ENCODE assay signal across 10 mouse cellular contexts in genomic region chr19:45208438-45209060, GRCm38 (mm10). TPM values are rescaled to one million over a fixed set of nuclear protein-coding genes. Genes with fewer than 3 reads are reported as not detected.
DNase-seq lines count a peak whose midpoint lies in the region; ATAC-seq and TF ChIP-seq lines count a peak whose summit lies in the region.
"Had no signal": no experiment of that assay in that cellular context is flagged by ENCODE, and none has a peak within 500 bp of the region (broad histone marks: within the 10 kb centered on the region; RNA-seq: fewer than 3 reads in every experiment).

No protein-coding gene starts in this region.

- DNase-seq in heart, adult 8-10 months (ENCODE audit: low spot score), result no peak
- no peak for DNase-seq in adrenal gland, postnatal 4 days (ENCODE audit: low spot score in 2 of 2)
- no peak for DNase-seq in frontal cortex, adult 2 months (ENCODE audit: extremely low spot score in 1 of 2, low spot score in 1 of 2)
- DNase-seq: cerebellum, adult 9-10 months; thymus, adult 2 months had no signal

- peak overlapping the region; percentile 47 for H3K4me3 ChIP-seq in heart, embryonic 13.5 days
- peak overlapping the region; percentile 41 for H3K4me3 ChIP-seq in bone marrow, adult 2 months (replicated peaks; ENCODE audit: control insufficient read depth, low read depth, low read length)
- H3K4me3 ChIP-seq in hindbrain, embryonic 13.5 days, result no peak overlapping the region; the same call in 1 of the 2 replicates
- H3K4me3 ChIP-seq in midbrain, embryonic 13.5 days (replicated peaks), result no peak overlapping the region

- TF ChIP-seq CTCF in bone marrow, adult 2 months (IDR thresholded peaks at IDR 0.05; ENCODE audit: control insufficient read depth, insufficient read depth, low read length), result no peak

- no peak for TF ChIP-seq POLR2A in bone marrow, adult 2 months (IDR thresholded peaks at IDR 0.05; ENCODE audit: borderline replicate concordance, control insufficient read depth, low read depth, low read length)

- H3K27ac ChIP-seq in heart, embryonic 13.5 days (replicated peaks), result peak overlapping the region; percentile 77
- H3K27ac ChIP-seq in bone marrow, adult 2 months (ENCODE audit: control insufficient read depth, insufficient read depth, low read depth, low read length, poor library complexity), result peak overlapping the region; percentile 12; the same call in 1 of the 2 replicates
- H3K27ac ChIP-seq in hindbrain, embryonic 13.5 days, result no peak overlapping the region
- no peak overlapping the region for H3K27ac ChIP-seq in midbrain, embryonic 13.5 days

- 10% methylated on average over 22 of the region's 22 CpGs for WGBS in heart, embryonic 13.5 days
- 31% methylated on average over 22 of the region's 22 CpGs for WGBS in bone marrow, adult 2 months
- 21% methylated on average over 22 of the region's 22 CpGs for WGBS in hindbrain, embryonic 13.5 days
- WGBS in midbrain, embryonic 13.5 days, result 22% methylated on average over 22 of the region's 22 CpGs

- peak overlapping the region; percentile 53 for H3K9ac ChIP-seq in heart, embryonic 13.5 days
- H3K9ac ChIP-seq in hindbrain, embryonic 13.5 days, result no peak overlapping the region
- H3K9ac ChIP-seq in midbrain, embryonic 13.5 days (replicated peaks), result no peak overlapping the region

- peaks cover 24% of the 10 kb centered on the region for H3K27me3 ChIP-seq in heart, embryonic 13.5 days (replicated peaks)
- H3K27me3 ChIP-seq in hindbrain, embryonic 13.5 days, result peaks cover 51% of the 10 kb centered on the region
- H3K27me3 ChIP-seq in midbrain, embryonic 13.5 days, result peaks cover 32% of the 10 kb centered on the region

- H3K36me3 ChIP-seq in heart, embryonic 13.5 days, result no peaks in the 10 kb centered on the region
- no peaks in the 10 kb centered on the region for H3K36me3 ChIP-seq in hindbrain, embryonic 13.5 days
- H3K36me3 ChIP-seq in midbrain, embryonic 13.5 days, result no peaks in the 10 kb centered on the region

- H3K4me1 ChIP-seq in heart, embryonic 13.5 days, result peaks cover 14% of the 10 kb centered on the region
- H3K4me1 ChIP-seq in bone marrow, adult 2 months (ENCODE audit: control insufficient read depth, insufficient read depth, low read length), result peaks cover 3% of the 10 kb centered on the region
- H3K4me1 ChIP-seq in hindbrain, embryonic 13.5 days (replicated peaks), result 0 out of 2 replicates have a peak, but pooled peaks cover 3% of the 10 kb centered on the region
- no peaks in the 10 kb centered on the region for H3K4me1 ChIP-seq in midbrain, embryonic 13.5 days (replicated peaks)

- no peaks in the 10 kb centered on the region for H3K9me3 ChIP-seq in heart, embryonic 13.5 days
- no peaks in the 10 kb centered on the region for H3K9me3 ChIP-seq in hindbrain, embryonic 13.5 days
- no peaks in the 10 kb centered on the region for H3K9me3 ChIP-seq in midbrain, embryonic 13.5 days

- H3K4me2 ChIP-seq in heart, embryonic 13.5 days, result peak overlapping the region; percentile 71
- H3K4me2 ChIP-seq in hindbrain, embryonic 13.5 days, result peak overlapping the region; percentile 23; the same call in 1 of the 2 replicates
- peak overlapping the region; percentile 17; the same call in 1 of the 2 replicates for H3K4me2 ChIP-seq in midbrain, embryonic 13.5 days (replicated peaks)

- no peak; the same call in 1 of the 2 replicates for ATAC-seq in heart, embryonic 13.5 days (ENCODE audit: extremely low read depth, insufficient number of reproducible peaks, low FRiP score, low TSS enrichment)
- ATAC-seq in hindbrain, embryonic 13.5 days (ENCODE audit: low FRiP score), result no peak
- no peak for ATAC-seq in midbrain, embryonic 13.5 days
- ATAC-seq in CD4-positive, CD25-positive, alpha-beta regulatory T cell, adult 4 months, result no peak

RNA-seq across cellular contexts. Expression of gene Lbx1, which starts 27.1 kb away (rescaled TPM):
- polyA plus RNA-seq in heart, embryonic 13.5 days (2015; fragmentation: Nextera tagmentation; extraction: Ambion mirVana), result not detected in 2 replicates
- total RNA-seq in heart, adult 8-10 months (2022), result under 1 TPM in 1 of 4 experiments, not detected in 3; 0.17 TPM
- polyA plus RNA-seq in bone marrow, adult 2 months (2011; ENCODE audit: insufficient read depth, insufficient read length, low replicate concordance, missing spikeins), result not detected in 2 replicates
- 9.5 and 11.8 TPM in 2 replicates for polyA plus RNA-seq in hindbrain, embryonic 13.5 days (2015; fragmentation: Nextera tagmentation; extraction: Ambion mirVana)
- polyA plus RNA-seq in midbrain, embryonic 13.5 days (2015; fragmentation: Nextera tagmentation; extraction: Ambion mirVana), result 0.13 TPM in 2 replicates
- polyA plus RNA-seq in CD4-positive, CD25-positive, alpha-beta regulatory T cell, adult 4 months (2017; shearing (Covaris generic)), result not detected
- total RNA-seq in adrenal gland, postnatal 4 days (2021), result under 1 TPM; 0.11 to 0.22 TPM
- not detected in 2 replicates for polyA plus RNA-seq in frontal cortex, adult 2 months (2012; rRNA removed)
- polyA plus RNA-seq: thymus, adult 2 months had no signal

RNA-seq across cellular contexts. Expression of gene Tlx1, which starts 58.1 kb away (rescaled TPM):
- 0.11 and 0.23 TPM in 2 replicates for polyA plus RNA-seq in heart, embryonic 13.5 days (2015; fragmentation: Nextera tagmentation; extraction: Ambion mirVana)
- total RNA-seq in heart, adult 8-10 months (2022), result under 1 TPM in 2 of 4 experiments, not detected in 2; 0.11 to 0.14 TPM
- not detected in 2 replicates for polyA plus RNA-seq in bone marrow, adult 2 months (2011; ENCODE audit: insufficient read depth, insufficient read length, low replicate concordance, missing spikeins)
- 3.0 and 5.1 TPM in 2 replicates for polyA plus RNA-seq in hindbrain, embryonic 13.5 days (2015; fragmentation: Nextera tagmentation; extraction: Ambion mirVana)
- 0.07 TPM in 1 of 2 replicates, not detected in the other for polyA plus RNA-seq in midbrain, embryonic 13.5 days (2015; fragmentation: Nextera tagmentation; extraction: Ambion mirVana)
- not detected for polyA plus RNA-seq in CD4-positive, CD25-positive, alpha-beta regulatory T cell, adult 4 months (2017; shearing (Covaris generic))
- total RNA-seq in adrenal gland, postnatal 4 days (2021), result not detected
- not detected in 2 replicates for polyA plus RNA-seq in frontal cortex, adult 2 months (2012; rRNA removed)

Comparison
In these comparisons a context has a peak if more than half of its experiments do, and no peak if none do; other contexts are left out.
1. H3K27ac ChIP-seq: peak in heart, embryonic 13.5 days (single experiment) and bone marrow, adult 2 months (single experiment); none in hindbrain, embryonic 13.5 days (single experiment) and midbrain, embryonic 13.5 days (single experiment).
2. H3K4me2 ChIP-seq: peak in every context shown above with its lines; median percentile 71 in heart, embryonic 13.5 days; 23 in hindbrain, embryonic 13.5 days; 17 in midbrain, embryonic 13.5 days.
3. H3K4me3 ChIP-seq: peak in heart, embryonic 13.5 days (single experiment) and bone marrow, adult 2 months (single experiment); none in hindbrain, embryonic 13.5 days (single experiment) and midbrain, embryonic 13.5 days (single experiment).